Mouse (Mus musculus): ENCODE measurements around the gene Eif4b. TPM values are rescaled to one million over a fixed set of nuclear protein-coding genes. Genes with fewer than 3 reads are reported as not detected.

Gene Eif4b
- polyA plus RNA-seq, 1 experiment from 2014 or later, result 65.7 TPM

DNA sequence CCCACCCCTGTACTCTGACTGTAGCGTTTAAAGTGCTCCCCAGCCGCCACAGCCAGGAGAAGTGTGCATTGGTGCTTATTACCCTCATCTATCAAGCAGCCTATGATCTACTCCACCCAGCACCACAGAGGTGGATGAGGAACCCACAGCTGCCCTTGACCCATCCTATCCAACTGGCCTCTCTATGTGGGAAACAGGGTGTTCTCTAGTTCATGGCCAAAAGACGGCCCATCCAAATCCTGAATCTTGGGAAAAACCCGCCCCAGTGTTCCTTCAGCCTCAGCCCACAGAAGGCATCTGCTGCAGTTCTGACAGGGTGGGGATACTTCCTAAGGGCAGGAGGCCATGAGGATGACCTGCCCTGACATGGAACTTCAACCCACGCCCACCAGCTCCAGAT lies 47.0 kb downstream of the Eif4b start:
- no peak overlapping the region for H3K4me2 ChIP-seq
- peaks cover 20% of the 10 kb centered on the region; the same call in 1 of the 2 replicates for H3K4me1 ChIP-seq
- no peaks in the 10 kb centered on the region for H3K9me3 ChIP-seq
- no peak overlapping the region for H3K4me3 ChIP-seq
- no peak overlapping the region for H3K9ac ChIP-seq
- ATAC-seq (ENCODE audit: extremely low read depth, insufficient number of reproducible peaks, low FRiP score, low TSS enrichment), result no peak
- no peaks in the 10 kb centered on the region for H3K27me3 ChIP-seq (replicated peaks)
- H3K27ac ChIP-seq (replicated peaks), result no peak overlapping the region
- 70% methylated on average over 5 of the region's 5 CpGs for WGBS
- peaks cover 85% of the 10 kb centered on the region for H3K36me3 ChIP-seq

DNA sequence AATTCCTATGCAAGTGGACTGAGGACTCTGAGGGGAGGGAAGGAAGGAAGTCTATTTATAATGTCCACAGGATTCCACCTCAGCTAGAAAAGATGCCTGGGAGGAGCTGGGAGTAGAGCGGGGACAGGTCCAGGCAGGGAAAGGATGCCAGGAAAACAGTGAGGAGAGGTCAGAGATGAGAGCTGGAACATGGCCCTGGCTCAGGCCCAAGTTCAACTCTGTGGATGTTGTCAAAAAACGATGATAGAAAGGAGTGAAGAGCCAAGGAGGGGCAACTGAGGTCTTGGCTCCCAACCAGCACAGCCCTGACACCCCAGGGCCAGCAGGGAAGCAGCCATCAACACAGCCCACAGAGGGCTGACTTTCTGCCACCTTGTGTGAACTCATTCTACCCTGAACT lies 52.7 kb downstream of the Eif4b start:
- H3K4me2 ChIP-seq, result no peak overlapping the region
- H3K36me3 ChIP-seq, result peaks cover 77% of the 10 kb centered on the region
- peak; percentile 25; the same call in 1 of the 2 replicates for ATAC-seq (ENCODE audit: extremely low read depth, insufficient number of reproducible peaks, low FRiP score, low TSS enrichment)
- H3K27me3 ChIP-seq (replicated peaks), result no peaks in the 10 kb centered on the region
- no peak overlapping the region for H3K9ac ChIP-seq
- H3K9me3 ChIP-seq, result no peaks in the 10 kb centered on the region
- H3K4me1 ChIP-seq, result peaks cover 16% of the 10 kb centered on the region
- no peak overlapping the region for H3K4me3 ChIP-seq
- 21% methylated on average over 2 of the region's 2 CpGs for WGBS
- peak overlapping the region; percentile 46 for H3K27ac ChIP-seq (replicated peaks)

DNA sequence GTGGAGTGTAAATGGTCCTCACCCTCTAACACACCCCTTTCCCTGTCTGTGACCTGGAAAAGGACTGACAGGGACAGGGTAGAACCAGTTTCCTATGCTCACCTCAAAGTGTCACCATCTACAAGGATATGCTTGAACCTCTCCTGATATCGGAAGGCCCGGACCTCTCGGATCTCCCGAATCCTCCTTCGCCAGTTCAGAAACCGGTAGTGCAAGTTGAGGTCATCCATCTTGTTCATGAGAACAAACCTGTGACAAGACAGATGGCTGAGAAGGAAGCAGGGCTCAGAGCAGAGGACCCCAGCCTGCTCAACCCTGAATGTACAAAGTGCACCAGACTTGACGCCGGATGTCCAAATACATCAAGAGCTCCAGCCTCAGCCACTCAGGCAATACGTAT lies 59.7 kb downstream of the Eif4b start:
- H3K27me3 ChIP-seq (replicated peaks), result no peaks in the 10 kb centered on the region
- H3K9ac ChIP-seq, result no peak overlapping the region
- no peak overlapping the region for H3K4me3 ChIP-seq
- ATAC-seq (ENCODE audit: extremely low read depth, insufficient number of reproducible peaks, low FRiP score, low TSS enrichment), result no peak
- 84% methylated on average over 9 of the region's 9 CpGs for WGBS
- peaks cover 55% of the 10 kb centered on the region for H3K36me3 ChIP-seq
- H3K4me1 ChIP-seq, result peaks cover 21% of the 10 kb centered on the region
- H3K9me3 ChIP-seq, result no peaks in the 10 kb centered on the region
- no peak overlapping the region for H3K27ac ChIP-seq (replicated peaks)
- no peak overlapping the region for H3K4me2 ChIP-seq

DNA sequence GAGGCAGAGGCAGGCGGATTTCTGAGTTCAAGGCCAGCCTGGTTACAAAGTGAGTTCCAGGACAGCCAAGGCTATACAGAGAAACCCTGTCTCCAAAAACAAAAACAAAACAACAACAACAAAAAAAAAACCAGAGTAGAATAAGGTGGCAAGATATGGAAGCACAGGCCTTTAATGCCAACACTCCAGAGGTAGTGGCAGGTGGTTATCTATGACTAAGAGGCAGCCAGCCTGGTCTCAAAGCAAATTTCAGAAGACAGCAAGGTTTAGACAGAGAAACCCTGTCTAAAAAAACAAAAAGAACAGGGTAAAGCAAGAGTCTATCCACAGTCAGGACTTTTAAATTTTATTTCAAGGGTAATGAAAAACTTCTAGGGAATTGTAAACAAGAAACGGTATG lies 61.1 kb downstream of the Eif4b start:
- 94% methylated on average over 2 of the region's 2 CpGs for WGBS

DNA sequence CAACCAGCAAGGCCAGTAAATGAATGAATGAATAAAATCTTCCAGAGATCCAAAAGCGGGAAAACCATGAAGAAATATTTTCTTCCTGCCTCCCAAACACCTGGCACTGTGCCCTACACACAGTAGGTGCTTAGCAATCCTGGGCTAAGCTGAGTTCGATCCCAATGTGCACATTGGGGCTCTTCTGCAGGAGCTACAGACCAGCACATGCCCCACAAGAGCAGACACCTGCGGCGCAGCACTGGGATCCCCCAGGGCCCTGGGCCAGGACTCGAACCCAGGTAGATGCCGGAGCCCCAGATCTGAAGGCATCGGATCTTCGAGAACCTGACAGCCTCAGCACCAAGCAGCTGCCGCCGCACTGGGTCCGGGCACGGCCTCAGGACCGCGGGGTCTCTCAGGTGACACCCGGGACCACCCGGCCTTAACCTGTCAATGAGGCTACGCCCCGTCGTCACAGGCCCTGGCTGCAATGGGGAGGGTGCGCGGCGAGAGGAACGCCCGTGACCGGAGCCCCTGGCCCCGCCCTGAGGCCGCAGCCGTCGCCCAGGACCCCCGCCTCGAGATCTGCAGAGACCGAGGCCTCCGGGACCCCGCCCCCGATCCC lies 62.1 kb downstream of the Eif4b start:
- no peaks in the 10 kb centered on the region for H3K9me3 ChIP-seq
- H3K27me3 ChIP-seq (replicated peaks), result no peaks in the 10 kb centered on the region
- 2% methylated on average over 33 of the region's 35 CpGs for WGBS
- H3K36me3 ChIP-seq, result peaks cover 32% of the 10 kb centered on the region
- peak overlapping the region; percentile 87 for H3K9ac ChIP-seq
- peak overlapping the region; percentile 55 for H3K27ac ChIP-seq (replicated peaks)
- peaks cover 21% of the 10 kb centered on the region for H3K4me1 ChIP-seq
- H3K4me2 ChIP-seq, result peak overlapping the region; percentile 76
- ATAC-seq (ENCODE audit: extremely low read depth, insufficient number of reproducible peaks, low FRiP score, low TSS enrichment), result no peak
- peak overlapping the region; percentile 66 for H3K4me3 ChIP-seq

More for the DNA sequence above, 61.1 kb downstream of the Eif4b start:
- H3K4me1 ChIP-seq, result peaks cover 21% of the 10 kb centered on the region
- H3K4me3 ChIP-seq, result peak overlapping the region; percentile 66; the same call in 1 of the 2 replicates
- ATAC-seq (ENCODE audit: extremely low read depth, insufficient number of reproducible peaks, low FRiP score, low TSS enrichment), result no peak
- H3K9ac ChIP-seq, result no peak overlapping the region
- H3K9me3 ChIP-seq, result no peaks in the 10 kb centered on the region
- peaks cover 41% of the 10 kb centered on the region for H3K36me3 ChIP-seq
- peak overlapping the region; percentile 76 for H3K4me2 ChIP-seq
- H3K27ac ChIP-seq (replicated peaks), result no peak overlapping the region
- no peaks in the 10 kb centered on the region for H3K27me3 ChIP-seq (replicated peaks)

DNA sequence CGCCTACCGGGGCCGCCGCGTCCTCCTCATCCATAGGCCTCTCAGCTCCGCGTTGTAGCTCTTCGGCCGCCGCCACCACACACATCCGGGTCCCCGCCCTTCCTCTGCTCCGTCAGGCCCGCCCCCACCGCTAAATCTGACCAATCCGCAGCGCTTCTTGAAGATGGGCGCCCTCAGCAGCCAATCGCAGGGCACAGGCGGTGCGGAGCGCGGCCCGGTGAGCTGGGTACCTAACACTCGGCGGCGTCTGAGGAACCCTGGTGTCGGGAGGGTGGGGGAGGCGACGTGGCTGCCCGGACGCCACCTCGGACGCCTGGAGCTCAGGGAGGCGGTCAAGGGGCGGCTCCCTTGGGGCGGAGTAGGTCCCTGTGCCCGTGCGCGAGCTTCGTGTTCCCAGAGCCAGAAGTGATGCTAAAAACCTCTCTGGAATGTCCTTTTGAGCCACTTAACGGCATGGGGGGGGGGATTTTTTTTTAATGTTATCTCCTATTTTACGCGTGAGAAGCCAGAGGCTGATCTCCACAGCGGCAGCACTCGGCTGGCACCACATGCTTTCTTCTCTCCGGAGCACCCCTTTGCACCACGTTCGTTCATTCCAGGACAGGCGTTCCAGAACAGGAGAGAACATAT lies 62.7 kb downstream of the Eif4b start, which contains the start of gene Spryd3:
Spryd3 (minus strand) TSS at position 106 of the 630 bp plus-strand sequence.
- WGBS, result under 1% methylated on average over 50 of the region's 50 CpGs

DNA sequence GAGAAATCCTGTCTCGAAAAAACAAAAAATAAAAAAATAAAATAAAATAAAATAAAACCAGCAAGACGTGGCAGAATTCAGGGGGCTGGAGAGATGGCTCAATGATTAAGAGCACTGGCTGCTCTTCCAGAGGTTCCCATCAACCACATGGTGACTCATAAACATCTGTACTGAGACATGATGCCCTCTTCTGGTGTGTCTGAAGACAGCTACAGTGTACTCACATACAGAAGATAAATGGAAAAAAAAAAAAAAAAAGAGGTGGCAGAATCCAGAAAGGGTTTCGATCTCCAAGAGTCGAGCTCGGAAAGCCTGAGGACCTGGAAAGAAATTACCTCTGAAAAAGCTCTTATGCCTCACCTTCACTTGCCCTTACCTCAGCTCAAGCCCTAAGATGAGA lies 67.5 kb downstream of the Eif4b start:
- no peak for ATAC-seq (ENCODE audit: extremely low read depth, insufficient number of reproducible peaks, low FRiP score, low TSS enrichment)
- WGBS, result 81% methylated on average over 5 of the region's 5 CpGs

More for the DNA sequence above, 62.7 kb downstream of the Eif4b start, which contains the start of gene Spryd3:
- H3K4me1 ChIP-seq, result peaks cover 21% of the 10 kb centered on the region
- ATAC-seq (ENCODE audit: extremely low read depth, insufficient number of reproducible peaks, low FRiP score, low TSS enrichment), result peak; percentile 98
- H3K9ac ChIP-seq, result peak within 1 kb of the TSS; percentile 87
- peaks cover 26% of the 10 kb centered on the region for H3K36me3 ChIP-seq
- no peaks in the 10 kb centered on the region for H3K27me3 ChIP-seq (replicated peaks)
- peak within 1 kb of the TSS; percentile 69 for H3K27ac ChIP-seq (replicated peaks)
- H3K4me2 ChIP-seq, result peak within 1 kb of the TSS; percentile 77
- no peaks in the 10 kb centered on the region for H3K9me3 ChIP-seq
- peak within 1 kb of the TSS; percentile 66 for H3K4me3 ChIP-seq

DNA sequence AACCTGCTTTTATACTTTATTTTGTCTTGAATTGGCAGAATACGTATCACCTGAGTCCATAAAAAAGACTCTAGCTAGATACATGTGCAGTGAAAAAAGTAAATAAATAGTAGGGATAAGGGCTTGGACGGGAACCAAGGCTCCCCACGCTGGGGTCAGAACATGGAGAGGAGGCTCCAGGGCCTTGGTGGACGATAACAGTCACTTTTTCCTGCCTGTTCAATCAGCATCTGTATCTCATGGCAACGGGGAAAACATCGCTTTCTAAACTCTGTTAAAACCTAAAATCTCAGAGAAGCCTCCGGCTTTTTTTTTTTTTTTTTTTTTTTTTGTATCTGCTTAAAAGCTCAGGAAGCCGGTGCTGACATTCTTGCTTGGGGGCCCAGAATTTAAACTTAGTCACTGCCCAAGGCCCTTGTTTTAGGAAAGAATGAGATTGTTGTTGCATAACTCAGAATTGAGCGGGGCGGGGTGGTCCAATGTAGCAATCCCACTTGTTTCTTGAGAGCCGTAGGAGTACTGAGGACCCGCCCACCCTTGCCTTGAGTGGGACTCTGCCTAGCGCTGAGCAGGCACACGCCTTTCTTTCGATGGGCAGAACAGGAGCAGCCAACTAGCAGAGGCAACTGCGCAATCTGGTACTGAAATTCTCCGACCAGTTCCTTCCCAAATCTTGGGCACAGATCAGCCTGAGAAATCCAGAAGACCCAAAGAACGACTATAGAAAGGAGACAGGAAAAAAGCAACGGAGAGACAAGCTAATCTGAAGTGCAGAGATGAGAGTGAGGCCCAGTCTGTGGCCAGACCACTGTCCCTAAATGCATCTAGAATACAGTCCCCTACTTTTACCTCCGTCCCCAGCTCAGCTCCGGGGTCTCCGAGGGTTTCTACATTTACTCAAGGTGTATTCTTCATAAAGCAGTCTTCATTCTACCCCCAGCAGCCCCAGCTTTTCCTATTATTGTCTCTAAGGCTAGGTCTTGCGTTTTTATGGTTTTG lies 69.6 kb downstream of the Eif4b start:
- no peak for ATAC-seq (ENCODE audit: extremely low read depth, insufficient number of reproducible peaks, low FRiP score, low TSS enrichment)
- 47% methylated on average over 23 of the region's 23 CpGs for WGBS
- no peaks in the 10 kb centered on the region for H3K9me3 ChIP-seq

More for the DNA sequence above, 67.5 kb downstream of the Eif4b start:
- H3K27me3 ChIP-seq (replicated peaks), result peaks cover 39% of the 10 kb centered on the region
- H3K4me3 ChIP-seq, result no peak overlapping the region
- H3K36me3 ChIP-seq, result no peaks in the 10 kb centered on the region
- no peak overlapping the region for H3K9ac ChIP-seq
- H3K9me3 ChIP-seq, result no peaks in the 10 kb centered on the region
- no peak overlapping the region for H3K27ac ChIP-seq (replicated peaks)
- H3K4me2 ChIP-seq, result no peak overlapping the region
- H3K4me1 ChIP-seq, result peaks cover 42% of the 10 kb centered on the region

DNA sequence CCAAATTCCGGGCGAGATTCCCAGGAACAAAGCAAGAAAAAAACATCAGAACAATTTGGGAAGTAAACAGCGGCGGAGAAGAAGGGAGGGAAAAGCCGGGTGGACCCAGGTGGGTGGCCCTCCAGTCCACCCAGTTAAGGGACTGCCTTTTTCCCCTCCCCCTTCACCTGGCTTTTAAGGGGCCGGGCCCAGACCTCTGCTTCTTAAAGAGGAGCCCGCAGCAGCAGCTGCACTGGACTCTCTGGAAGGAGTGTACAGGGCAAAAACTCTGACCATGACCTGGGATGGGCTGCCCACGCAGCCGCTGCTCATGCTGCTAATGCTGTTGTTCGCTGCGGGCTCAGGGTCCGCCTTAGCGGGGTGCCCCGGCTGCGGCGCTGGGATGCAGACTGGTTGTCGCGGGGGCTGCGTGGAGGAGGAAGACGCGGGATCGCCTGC lies 70.7 kb downstream of the Eif4b start, which contains the start of gene Igfbp6:
Igfbp6 (plus strand) TSS at position 89 of the 438 bp plus-strand sequence.
- Histone ChIP-seq H3K4me1 (peaks cover 42% of the 10 kb centered on the region), H3K4me2 (peak within 1 kb of the TSS; percentile 63), H3K27me3 (replicated peaks) (peaks cover 43% of the 10 kb centered on the region), H3K36me3 (no peaks in the 10 kb centered on the region), H3K27ac (replicated peaks) (no peak within 1 kb of the TSS), H3K4me3 (peak within 1 kb of the TSS; percentile 35), H3K9me3 (no peaks in the 10 kb centered on the region), H3K9ac (peak within 1 kb of the TSS; percentile 69)
- WGBS, result 10% methylated on average over 22 of the region's 22 CpGs
- no peak for ATAC-seq (ENCODE audit: extremely low read depth, insufficient number of reproducible peaks, low FRiP score, low TSS enrichment)

More for the DNA sequence above, 69.6 kb downstream of the Eif4b start:
- Histone ChIP-seq H3K27me3 (replicated peaks) (peaks cover 43% of the 10 kb centered on the region), H3K27ac (replicated peaks) (no peak overlapping the region), H3K4me1 (peaks cover 42% of the 10 kb centered on the region), H3K9ac (0 out of 2 replicates have a peak overlapping the region, but pooled peaks have one; percentile 47), H3K4me2 (no peak overlapping the region), H3K36me3 (no peaks in the 10 kb centered on the region), H3K4me3 (no peak overlapping the region)

DNA sequence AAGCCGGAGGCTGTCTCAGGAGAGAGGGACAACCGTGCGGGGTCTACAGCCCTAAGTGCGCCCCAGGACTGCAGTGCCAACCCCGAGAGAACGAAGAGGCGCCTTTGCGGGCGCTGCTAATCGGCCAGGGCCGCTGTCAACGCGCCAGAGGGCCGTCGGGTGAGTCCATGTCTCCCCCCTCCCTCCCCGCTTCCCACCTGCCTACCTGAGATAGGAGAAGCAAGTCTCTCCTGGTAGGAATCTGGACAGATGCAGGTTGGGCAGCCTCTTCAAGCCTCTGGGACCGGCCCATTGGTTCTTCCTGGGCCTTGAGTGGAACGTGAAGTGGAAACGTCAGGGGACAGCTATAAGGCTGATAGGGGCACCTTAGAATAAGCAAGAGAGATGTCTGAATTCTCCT lies 71.2 kb downstream of the Eif4b start:
- no peaks in the 10 kb centered on the region for H3K9me3 ChIP-seq
- peak overlapping the region; percentile 69 for H3K9ac ChIP-seq
- WGBS, result 11% methylated on average over 19 of the region's 19 CpGs
- H3K4me1 ChIP-seq, result peaks cover 45% of the 10 kb centered on the region
- peaks cover 43% of the 10 kb centered on the region for H3K27me3 ChIP-seq (replicated peaks)
- H3K4me2 ChIP-seq, result peak overlapping the region; percentile 63
- H3K27ac ChIP-seq (replicated peaks), result no peak overlapping the region
- H3K4me3 ChIP-seq, result peak overlapping the region; percentile 35
- H3K36me3 ChIP-seq, result no peaks in the 10 kb centered on the region
- no peak for ATAC-seq (ENCODE audit: extremely low read depth, insufficient number of reproducible peaks, low FRiP score, low TSS enrichment)

DNA sequence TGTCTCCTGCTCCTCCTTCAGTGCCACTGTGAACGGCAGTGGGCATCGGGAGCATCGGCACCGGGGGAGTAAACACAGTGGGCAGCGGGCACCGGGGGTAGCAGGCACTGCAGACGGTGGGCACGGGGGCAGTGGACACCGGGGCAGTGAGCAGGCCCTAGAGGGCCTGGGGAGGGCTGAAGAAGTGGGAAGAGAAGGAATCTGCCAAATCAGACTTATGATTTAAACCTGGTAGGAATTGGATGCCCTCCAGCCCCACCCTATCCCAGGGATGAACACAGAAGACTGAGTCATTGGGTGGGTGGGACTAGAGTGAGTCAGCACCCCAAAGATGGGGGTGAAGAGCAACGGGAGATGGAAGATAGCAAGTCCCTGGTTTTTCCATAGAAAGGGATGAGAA lies 71.8 kb downstream of the Eif4b start:
- Histone ChIP-seq H3K9me3 (no peaks in the 10 kb centered on the region), H3K4me2 (0 out of 2 replicates have a peak overlapping the region, but pooled peaks have one; percentile 63), H3K4me3 (no peak overlapping the region), H3K36me3 (no peaks in the 10 kb centered on the region), H3K27me3 (replicated peaks) (peaks cover 43% of the 10 kb centered on the region), H3K27ac (replicated peaks) (no peak overlapping the region), H3K9ac (no peak overlapping the region), H3K4me1 (peaks cover 51% of the 10 kb centered on the region)
- no peak for ATAC-seq (ENCODE audit: extremely low read depth, insufficient number of reproducible peaks, low FRiP score, low TSS enrichment)
- 76% methylated on average over 10 of the region's 10 CpGs for WGBS

Data from heart, embryonic 13.5 days (tissue).